Mouse (Mus musculus): ENCODE data around the gene Slc44a3. TPM values are rescaled to one million over a fixed set of nuclear protein-coding genes. Genes with fewer than 3 reads are reported as not detected.
"Not testable (repeated sequence)": the region's sequence is repeated elsewhere in the genome, so short reads cannot be mapped to it uniquely, and the experiment has no call there.

The Slc44a3 gene
- polyA plus RNA-seq, 3 experiments from 2014 or later, result not detected

GRCm38 (mm10) chr3:121550370-121550769 is 18.2 kb upstream of the Slc44a3 start:
- ATAC-seq, result no peak

- peak; percentile 77 for ATAC-seq
These were observed 15.8 kb upstream of the Slc44a3 start for GRCm38 (mm10) chr3:121547851-121548624.

GRCm38 (mm10) chr3:121540621-121541020 is 8.4 kb upstream of the Slc44a3 start:
- ATAC-seq, result no peak

GRCm38 (mm10) chr3:121539871-121540431 is 7.7 kb upstream of the Slc44a3 start:
- ATAC-seq, result no peak

- not testable (repeated sequence) for ATAC-seq
These were observed 6.6 kb upstream of the Slc44a3 start for GRCm38 (mm10) chr3:121538847-121539246.

GRCm38 (mm10) chr3:121537996-121538395 is 5.8 kb upstream of the Slc44a3 start:
- ATAC-seq, result no peak

GRCm38 (mm10) chr3:121536803-121537202 is 4.6 kb upstream of the Slc44a3 start:
- no peak for ATAC-seq

GRCm38 (mm10) chr3:121535813-121536504 is 3.8 kb upstream of the Slc44a3 start:
- ATAC-seq, result peak; percentile 56

GRCm38 (mm10) chr3:121531370-121532148 is 645 bp downstream of the Slc44a3 start:
- no peak for ATAC-seq

- ATAC-seq, result no peak
These were observed 1.5 kb downstream of the Slc44a3 start for GRCm38 (mm10) chr3:121530546-121531258.

GRCm38 (mm10) chr3:121526096-121527093 is 5.8 kb downstream of the Slc44a3 start:
- ATAC-seq, result no peak

GRCm38 (mm10) chr3:121521633-121522125 is 10.5 kb downstream of the Slc44a3 start:
- ATAC-seq, result no peak

GRCm38 (mm10) chr3:121521123-121521522 is 11.1 kb downstream of the Slc44a3 start:
- ATAC-seq, result no peak

GRCm38 (mm10) chr3:121517030-121517429 is 15.2 kb downstream of the Slc44a3 start:
- no peak for ATAC-seq

GRCm38 (mm10) chr3:121509141-121509540 is 23.1 kb downstream of the Slc44a3 start:
- ATAC-seq, result no peak

GRCm38 (mm10) chr3:121507678-121508077 is 24.5 kb downstream of the Slc44a3 start:
- ATAC-seq, result no peak

GRCm38 (mm10) chr3:121506756-121507155 is 25.4 kb downstream of the Slc44a3 start:
- no peak for ATAC-seq

GRCm38 (mm10) chr3:121506175-121506574 is 26.0 kb downstream of the Slc44a3 start:
- ATAC-seq, result no peak

GRCm38 (mm10) chr3:121504927-121505487 is 27.2 kb downstream of the Slc44a3 start:
- ATAC-seq, result no peak

- ATAC-seq, result no peak
These were observed 31.5 kb downstream of the Slc44a3 start for GRCm38 (mm10) chr3:121500734-121501133.

Data from inflammation-experienced regulatory T-cells, adult 6 months (primary cell).